Mouse (Mus musculus) midbrain, embryonic 12.5 days (tissue): Measurements from ENCODE around the gene Fzd1. TPM values are rescaled to one million over a fixed set of nuclear protein-coding genes. Genes with fewer than 3 reads are reported as not detected.

Source experiments
- ATAC-seq: fragments of 200-750 bp; cut with Nextera tagmentation; 2 replicates; pipeline ENCODE4 v1.8.0; 2017; ENCODE audit warnings: low read depth, moderate TSS enrichment, moderate library complexity; ENCODE audit not compliant: low FRiP score
- H3K27ac ChIP-seq: fragments of 300-500 bp; sonication (generic); replicated peaks from 2 replicates; pipeline ENCODE4 v1.5.1; 2016; ENCODE audit warnings: mild to moderate bottlenecking
- H3K27me3 ChIP-seq: fragments of 300-500 bp; sonication (generic); 2 replicates; pipeline ENCODE4 v1.6.1; 2016; ENCODE audit warnings: mild to moderate bottlenecking
- H3K36me3 ChIP-seq: fragments of 300-500 bp; sonication (generic); 2 replicates; pipeline ENCODE4 v1.6.1; 2016
- H3K4me1 ChIP-seq: fragments of 300-500 bp; sonication (generic); 2 replicates; pipeline ENCODE4 v1.6.1; 2016
- H3K4me2 ChIP-seq: fragments of 300-500 bp; sonication (generic); replicated peaks from 2 replicates; pipeline ENCODE4 v1.6.1; 2016; ENCODE audit warnings: mild to moderate bottlenecking, moderate library complexity
- H3K4me3 ChIP-seq: fragments of 300-500 bp; sonication (generic); 2 replicates; pipeline ENCODE4 v1.5.1; 2016; ENCODE audit warnings: mild to moderate bottlenecking
- H3K9ac ChIP-seq: fragments of 300-500 bp; sonication (generic); replicated peaks from 2 replicates; pipeline ENCODE4 v1.6.1; 2016; ENCODE audit warnings: mild to moderate bottlenecking, moderate library complexity
- H3K9me3 ChIP-seq: fragments of 300-500 bp; sonication (generic); 2 replicates; pipeline ENCODE4 v1.6.1; 2016; ENCODE audit warnings: mild to moderate bottlenecking
- WGBS: fragments of 180-500 bp; shearing (Covaris S2); methylation state at CpG from one replicate; pipeline ENCODE4 v1.1.7; 2016; 5-methylcytosine and 5-hydroxymethylcytosine counted together
- microRNA-seq: library from miRNA; unstranded; fragments of <30 nt; microRNA quantifications from one replicate; pipeline ENCODE4, GENCODE M21; 2017
- polyA plus RNA-seq: library from polyadenylated mRNA; unstranded; fragments of >200 nt; fragmentation: Nextera tagmentation; extraction: Ambion mirVana; gene quantifications from 2 replicates; pipeline ENCODE4 v1.2.1, GENCODE M21; 2016

Gene Fzd1
- polyA plus RNA-seq, 1 experiment from 2014 or later, result 60.9 TPM

GRCm38 (mm10) chr5:4737013-4737412, 20.8 kb downstream of the Fzd1 start:
- Histone ChIP-seq H3K36me3 (no peaks in the 10 kb centered on the region), H3K27me3 (no peaks in the 10 kb centered on the region), H3K9ac (no peak overlapping the region), H3K9me3 (no peaks in the 10 kb centered on the region), H3K4me2 (no peak overlapping the region), H3K4me3 (no peak overlapping the region), H3K4me1 (peaks cover 13% of the 10 kb centered on the region; the same call in 1 of the 2 replicates), H3K27ac (no peak overlapping the region)
- WGBS, result 45% methylated on average over 6 of the region's 6 CpGs
- no peak for ATAC-seq

- peaks cover 13% of the 10 kb centered on the region; the same call in 1 of the 2 replicates for H3K4me1 ChIP-seq
- ATAC-seq, result no peak
- no peaks in the 10 kb centered on the region for H3K9me3 ChIP-seq
- no peak overlapping the region for H3K4me2 ChIP-seq
- H3K36me3 ChIP-seq, result no peaks in the 10 kb centered on the region
- WGBS, result 65% methylated on average over 7 of the region's 7 CpGs
- H3K4me3 ChIP-seq, result no peak overlapping the region
- H3K27me3 ChIP-seq, result no peaks in the 10 kb centered on the region
- no peak overlapping the region for H3K9ac ChIP-seq
- no peak overlapping the region for H3K27ac ChIP-seq
Measured at GRCm38 (mm10) chr5:4735461-4735860, 22.4 kb downstream of the Fzd1 start.

GRCm38 (mm10) chr5:4733239-4733638, 24.6 kb downstream of the Fzd1 start:
- H3K27ac ChIP-seq, result peak overlapping the region; percentile 36; the same call in 1 of the 2 replicates
- H3K9ac ChIP-seq, result no peak overlapping the region
- peaks cover 13% of the 10 kb centered on the region; the same call in 1 of the 2 replicates for H3K4me1 ChIP-seq
- H3K4me2 ChIP-seq, result no peak overlapping the region
- WGBS, result 70% methylated on average over 4 of the region's 4 CpGs
- ATAC-seq, result no peak
- no peaks in the 10 kb centered on the region for H3K36me3 ChIP-seq
- no peaks in the 10 kb centered on the region for H3K9me3 ChIP-seq
- no peak overlapping the region for H3K4me3 ChIP-seq
- H3K27me3 ChIP-seq, result no peaks in the 10 kb centered on the region

GRCm38 (mm10) chr5:4732241-4733229, 25.3 kb downstream of the Fzd1 start:
- WGBS, result 63% methylated on average over 10 of the region's 10 CpGs
- Histone ChIP-seq H3K9me3 (no peaks in the 10 kb centered on the region), H3K4me2 (no peak overlapping the region), H3K27me3 (no peaks in the 10 kb centered on the region), H3K4me1 (peaks cover 13% of the 10 kb centered on the region; the same call in 1 of the 2 replicates), H3K27ac (peak overlapping the region; percentile 36), H3K9ac (0 out of 2 replicates have a peak overlapping the region, but pooled peaks have one; percentile 11), H3K36me3 (no peaks in the 10 kb centered on the region), H3K4me3 (no peak overlapping the region)
- ATAC-seq, result peak; percentile 53

- no peak overlapping the region for H3K9ac ChIP-seq
- ATAC-seq, result peak; percentile 95
- 45% methylated on average over 5 of the region's 5 CpGs for WGBS
Measured at GRCm38 (mm10) chr5:4731743-4732215, 26.1 kb downstream of the Fzd1 start.

GRCm38 (mm10) chr5:4731064-4731463, 26.8 kb downstream of the Fzd1 start:
- Histone ChIP-seq H3K9ac (no peak overlapping the region), H3K4me3 (no peak overlapping the region), H3K27ac (no peak overlapping the region), H3K4me2 (no peak overlapping the region), H3K4me1 (peaks cover 13% of the 10 kb centered on the region; the same call in 1 of the 2 replicates), H3K36me3 (no peaks in the 10 kb centered on the region), H3K9me3 (no peaks in the 10 kb centered on the region), H3K27me3 (no peaks in the 10 kb centered on the region)
- 92% methylated on average over 3 of the region's 3 CpGs for WGBS
- ATAC-seq, result no peak

More at GRCm38 (mm10) chr5:4731743-4732215, 26.1 kb downstream of the Fzd1 start:
- H3K4me2 ChIP-seq, result no peak overlapping the region
- no peak overlapping the region for H3K4me3 ChIP-seq
- H3K9me3 ChIP-seq, result no peaks in the 10 kb centered on the region
- 0 out of 2 replicates have a peak overlapping the region, but pooled peaks have one; percentile 36 for H3K27ac ChIP-seq
- H3K27me3 ChIP-seq, result no peaks in the 10 kb centered on the region
- peaks cover 13% of the 10 kb centered on the region; the same call in 1 of the 2 replicates for H3K4me1 ChIP-seq
- H3K36me3 ChIP-seq, result no peaks in the 10 kb centered on the region

Small RNA genes within 50 kb of the gene (microRNA-seq; reads per million reads assigned to microRNA genes)
- not detected for gene Gm44483
